18 mouse cellular contexts compared by ENCODE assay signal in genomic region chr5:112346211-112346965, GRCm38 (mm10). TPM values are rescaled to one million over a fixed set of nuclear protein-coding genes. Genes with fewer than 3 reads are reported as not detected.
DNase-seq lines count a peak whose midpoint lies in the region; ATAC-seq and TF ChIP-seq lines count a peak whose summit lies in the region.
"Had no signal": no experiment of that assay in that cellular context is flagged by ENCODE, and none has a peak within 500 bp of the region (broad histone marks: within the 10 kb centered on the region; RNA-seq: fewer than 3 reads in every experiment).

No protein-coding gene starts in this region.

- no peak overlapping the region for H3K9ac ChIP-seq in heart, embryonic 12.5 days
- peak overlapping the region; percentile 16; the same call in 1 of the 2 replicates for H3K9ac ChIP-seq in limb, embryonic 14.5 days (ENCODE audit: low read depth, low read length, severe bottlenecking)
- H3K9ac ChIP-seq: embryonic facial prominence, embryonic 12.5 days; forebrain, embryonic 15.5 days had no signal

- no peaks in the 10 kb centered on the region for H3K27me3 ChIP-seq in heart, embryonic 12.5 days (replicated peaks)
- no peaks in the 10 kb centered on the region for H3K27me3 ChIP-seq in megakaryocyte, embryonic 14.5 days (replicated peaks)
- no peaks in the 10 kb centered on the region for H3K27me3 ChIP-seq in limb, embryonic 14.5 days (ENCODE audit: control insufficient read depth, insufficient read depth, low read length)
- H3K27me3 ChIP-seq: embryonic facial prominence, embryonic 12.5 days; forebrain, embryonic 15.5 days had no signal

- no peak for ATAC-seq in heart, embryonic 12.5 days (ENCODE audit: insufficient number of reproducible peaks, low FRiP score)
- no peak for ATAC-seq in megakaryocyte, adult 5-6 weeks (ENCODE audit: poor library complexity, severe bottlenecking)
- no peak for ATAC-seq in limb, embryonic 14.5 days (ENCODE audit: low FRiP score, low read depth)
- ATAC-seq: forebrain, embryonic 15.5 days had no signal

- no peak overlapping the region for H3K27ac ChIP-seq in heart, embryonic 12.5 days (ENCODE audit: poor library complexity, severe bottlenecking)
- no peak overlapping the region for H3K27ac ChIP-seq in limb, embryonic 14.5 days (replicated peaks; ENCODE audit: low read depth, low read length)
- H3K27ac ChIP-seq: embryonic facial prominence, embryonic 12.5 days; forebrain, embryonic 15.5 days; gastrocnemius, adult 2 months had no signal

- WGBS in heart, embryonic 12.5 days: 79% methylated on average over 16 of the region's 16 CpGs
- 81% methylated on average over 16 of the region's 16 CpGs for WGBS in limb, embryonic 14.5 days

- no peak overlapping the region for H3K4me2 ChIP-seq in heart, embryonic 12.5 days
- no peak overlapping the region for H3K4me2 ChIP-seq in limb, embryonic 14.5 days (replicated peaks; ENCODE audit: low read depth, low read length, severe bottlenecking)
- H3K4me2 ChIP-seq: embryonic facial prominence, embryonic 12.5 days; forebrain, embryonic 15.5 days had no signal

- DNase-seq in heart, adult 11 months: peak; percentile 97
- peak; percentile 38 for DNase-seq in MN1 (ENCODE audit: low spot score)
- DNase-seq in limb, embryonic 14.5 days (ENCODE audit: low spot score): no peak
- no peak for DNase-seq in adrenal gland, postnatal 10 days
- DNase-seq in lung, postnatal 25 days (ENCODE audit: low spot score): no peak
- DNase-seq: adrenal gland, adult 8-10 months; cerebellum, postnatal 10 days; gastrocnemius, adult 2 months; layer of hippocampus, adult 9-11 months; lung, postnatal 10 days; right cerebral cortex, postnatal 4 days had no signal

- no peak for TF ChIP-seq POLR2A in limb, embryonic 14.5 days (IDR thresholded peaks at IDR 0.05; ENCODE audit: borderline replicate concordance, extremely low read depth, insufficient read depth, insufficient read length)

- peaks cover 37% of the 10 kb centered on the region for H3K36me3 ChIP-seq in heart, embryonic 12.5 days
- H3K36me3 ChIP-seq in megakaryocyte, embryonic 14.5 days (replicated peaks; ENCODE audit: low read length): peaks cover 75% of the 10 kb centered on the region
- H3K36me3 ChIP-seq in limb, embryonic 14.5 days (ENCODE audit: control insufficient read depth, insufficient read depth, low read length): peaks cover 32% of the 10 kb centered on the region

- H3K4me3 ChIP-seq in heart, embryonic 12.5 days: no peak overlapping the region
- H3K4me3 ChIP-seq in megakaryocyte, embryonic 14.5 days (replicated peaks): peak overlapping the region; percentile 91
- no peak overlapping the region for H3K4me3 ChIP-seq in limb, embryonic 14.5 days (replicated peaks; ENCODE audit: low read length)
- H3K4me3 ChIP-seq: embryonic facial prominence, embryonic 12.5 days; forebrain, embryonic 15.5 days; gastrocnemius, adult 2 months had no signal

- peaks cover 12% of the 10 kb centered on the region for H3K4me1 ChIP-seq in heart, embryonic 12.5 days (replicated peaks)
- peaks cover 93% of the 10 kb centered on the region for H3K4me1 ChIP-seq in megakaryocyte, embryonic 14.5 days
- H3K4me1 ChIP-seq in limb, embryonic 14.5 days (ENCODE audit: control insufficient read depth, insufficient read depth, low read length): peaks cover 10% of the 10 kb centered on the region

- no peaks in the 10 kb centered on the region for H3K9me3 ChIP-seq in heart, embryonic 12.5 days (replicated peaks)
- no peaks in the 10 kb centered on the region for H3K9me3 ChIP-seq in megakaryocyte, embryonic 14.5 days
- no peaks in the 10 kb centered on the region for H3K9me3 ChIP-seq in limb, embryonic 14.5 days (ENCODE audit: control insufficient read depth, low read length)
- H3K9me3 ChIP-seq: embryonic facial prominence, embryonic 12.5 days; forebrain, embryonic 15.5 days had no signal

RNA-seq across cellular contexts. Expression of gene Hps4, which starts 3.5 kb away (rescaled TPM):
- polyA plus RNA-seq in heart, embryonic 12.5 days (2016; fragmentation: Nextera tagmentation; extraction: Ambion mirVana): 19.0 and 20.2 TPM in 2 replicates
- 214 and 827 TPM in 2 replicates for polyA plus RNA-seq in megakaryocyte, embryonic 14.5 days (2012; ENCODE audit: insufficient read depth, low replicate concordance)
- 14.7 and 18.8 TPM in 2 replicates for total RNA-seq in megakaryocyte, adult 5-6 weeks (2015)
- total RNA-seq in megakaryocyte, adult 5-6 weeks (2017): 13.4 and 14.9 TPM in 2 replicates
- polyA plus RNA-seq in limb, embryonic 14.5 days (2012; rRNA removed): 52.5 and 72.0 TPM in 2 replicates
- 28.0 and 31.9 TPM in 2 replicates for polyA plus RNA-seq in limb, embryonic 14.5 days (2014; fragmentation: Nextera tagmentation; extraction: Ambion mirVana)
- 10 to 100 TPM; 25.7 to 29.6 TPM for total RNA-seq in adrenal gland, postnatal 10 days (2021)

RNA-seq across cellular contexts. Expression of gene Srrd, which starts 3.5 kb away (rescaled TPM):
- 23.8 and 25.2 TPM in 2 replicates for polyA plus RNA-seq in heart, embryonic 12.5 days (2016; fragmentation: Nextera tagmentation; extraction: Ambion mirVana)
- 23.5 and 26.3 TPM in 2 replicates for polyA plus RNA-seq in megakaryocyte, embryonic 14.5 days (2012; ENCODE audit: insufficient read depth, low replicate concordance)
- total RNA-seq in megakaryocyte, adult 5-6 weeks (2015): 31.2 and 35.1 TPM in 2 replicates
- 20.7 and 21.7 TPM in 2 replicates for total RNA-seq in megakaryocyte, adult 5-6 weeks (2017)
- 60.7 and 72.0 TPM in 2 replicates for polyA plus RNA-seq in limb, embryonic 14.5 days (2012; rRNA removed)
- polyA plus RNA-seq in limb, embryonic 14.5 days (2014; fragmentation: Nextera tagmentation; extraction: Ambion mirVana): 43.7 and 46.6 TPM in 2 replicates
- total RNA-seq in adrenal gland, postnatal 10 days (2021): 10 to 100 TPM; 15.7 to 25.8 TPM

RNA-seq across cellular contexts. Expression of gene Gm6583, which starts 9.4 kb away (rescaled TPM):
- polyA plus RNA-seq in heart, embryonic 12.5 days (2016; fragmentation: Nextera tagmentation; extraction: Ambion mirVana): 0.10 and 0.24 TPM in 2 replicates
- 1.0 and 1.4 TPM in 2 replicates for polyA plus RNA-seq in megakaryocyte, embryonic 14.5 days (2012; ENCODE audit: insufficient read depth, low replicate concordance)
- total RNA-seq in megakaryocyte, adult 5-6 weeks (2015): 0.23 TPM in 1 of 2 replicates, not detected in the other
- 0.73 and 1.2 TPM in 2 replicates for total RNA-seq in megakaryocyte, adult 5-6 weeks (2017)
- polyA plus RNA-seq in limb, embryonic 14.5 days (2012; rRNA removed): not detected in 2 replicates
- 0.08 and 0.22 TPM in 2 replicates for polyA plus RNA-seq in limb, embryonic 14.5 days (2014; fragmentation: Nextera tagmentation; extraction: Ambion mirVana)
- total RNA-seq in adrenal gland, postnatal 10 days (2021): under 1 TPM; 0.15 to 0.18 TPM
- total RNA-seq: gastrocnemius, adult 2 months; monocyte, adult 5-6 weeks had no signal
- polyA plus RNA-seq: heart, embryonic 14.5 days had no signal

RNA-seq across cellular contexts. Expression of gene Tfip11, which starts 20.2 kb away (rescaled TPM):
- polyA plus RNA-seq in heart, embryonic 12.5 days (2016; fragmentation: Nextera tagmentation; extraction: Ambion mirVana): 21.6 and 22.3 TPM in 2 replicates
- polyA plus RNA-seq in megakaryocyte, embryonic 14.5 days (2012; ENCODE audit: insufficient read depth, low replicate concordance): 30.3 and 35.0 TPM in 2 replicates
- 11.3 and 11.7 TPM in 2 replicates for total RNA-seq in megakaryocyte, adult 5-6 weeks (2015)
- 11.6 and 14.5 TPM in 2 replicates for total RNA-seq in megakaryocyte, adult 5-6 weeks (2017)
- polyA plus RNA-seq in limb, embryonic 14.5 days (2012; rRNA removed): 33.4 and 35.2 TPM in 2 replicates
- polyA plus RNA-seq in limb, embryonic 14.5 days (2014; fragmentation: Nextera tagmentation; extraction: Ambion mirVana): 23.1 and 25.9 TPM in 2 replicates
- total RNA-seq in adrenal gland, postnatal 10 days (2021): 10 to 100 TPM; 28.4 to 32.3 TPM

RNA-seq across cellular contexts. Expression of gene Asphd2, which starts 48.3 kb away (rescaled TPM):
- polyA plus RNA-seq in heart, embryonic 12.5 days (2016; fragmentation: Nextera tagmentation; extraction: Ambion mirVana): 3.0 and 3.4 TPM in 2 replicates
- polyA plus RNA-seq in megakaryocyte, embryonic 14.5 days (2012; ENCODE audit: insufficient read depth, low replicate concordance): not detected in 2 replicates
- total RNA-seq in megakaryocyte, adult 5-6 weeks (2015): not detected in 2 replicates
- total RNA-seq in megakaryocyte, adult 5-6 weeks (2017): not detected in 2 replicates
- 23.1 and 36.8 TPM in 2 replicates for polyA plus RNA-seq in limb, embryonic 14.5 days (2012; rRNA removed)
- 25.9 and 26.1 TPM in 2 replicates for polyA plus RNA-seq in limb, embryonic 14.5 days (2014; fragmentation: Nextera tagmentation; extraction: Ambion mirVana)
- 1 to 10 TPM; 3.4 to 4.8 TPM for total RNA-seq in adrenal gland, postnatal 10 days (2021)
- total RNA-seq: monocyte, adult 5-6 weeks had no signal

Comparison
In these comparisons a context has a peak if more than half of its experiments do, and no peak if none do; other contexts are left out.
1. DNase-seq: peak in heart, adult 11 months (single experiment) and MN1 (single experiment); none in limb, embryonic 14.5 days (single experiment), adrenal gland, postnatal 10 days (single experiment) and lung, postnatal 25 days (single experiment).